Mouse (Mus musculus) kidney, postnatal 10 days (tissue): Measurements from ENCODE around the gene Lrp4.

Experiments
- DNase-seq: peaks from one replicate; pipeline ENCODE4 v3.0.0; 2021; ENCODE audit warnings: mixed read lengths

Lrp4 gene

GRCm38 (mm10) chr2:91457259-91457655, at the start of gene Lrp4:
Gene Lrp4, plus strand, starts transcription at chr2:91457511.
- DNase-seq = peak; percentile 88

GRCm38 (mm10) chr2:91408031-91408430, 49.3 kb upstream of the Lrp4 start:
- DNase-seq = no peak

- no peak for DNase-seq
Measured at GRCm38 (mm10) chr2:91411473-91411872, 45.8 kb upstream of the Lrp4 start.

GRCm38 (mm10) chr2:91412361-91412760, 45.0 kb upstream of the Lrp4 start:
- DNase-seq = peak; percentile 65

GRCm38 (mm10) chr2:91413811-91414210, 43.5 kb upstream of the Lrp4 start:
- no peak for DNase-seq

- no peak for DNase-seq
Measured at GRCm38 (mm10) chr2:91421641-91422040, 35.7 kb upstream of the Lrp4 start.

GRCm38 (mm10) chr2:91424061-91424720, 33.1 kb upstream of the Lrp4 start:
- no peak for DNase-seq

GRCm38 (mm10) chr2:91426321-91426720, 31.0 kb upstream of the Lrp4 start:
- DNase-seq = no peak

GRCm38 (mm10) chr2:91429146-91429545, 28.2 kb upstream of the Lrp4 start:
- DNase-seq = no peak

GRCm38 (mm10) chr2:91429915-91430599, 27.3 kb upstream of the Lrp4 start:
- no peak for DNase-seq

GRCm38 (mm10) chr2:91430600-91430919, 26.8 kb upstream of the Lrp4 start:
- DNase-seq = no peak

GRCm38 (mm10) chr2:91436713-91437112, 20.6 kb upstream of the Lrp4 start:
- DNase-seq = no peak

GRCm38 (mm10) chr2:91437116-91437815, 20.0 kb upstream of the Lrp4 start:
- DNase-seq = no peak

GRCm38 (mm10) chr2:91439271-91439670, 18.0 kb upstream of the Lrp4 start:
- DNase-seq = peak; percentile 18

GRCm38 (mm10) chr2:91439876-91440275, 17.4 kb upstream of the Lrp4 start:
- no peak for DNase-seq

GRCm38 (mm10) chr2:91440686-91441085, 16.6 kb upstream of the Lrp4 start:
- DNase-seq = no peak

GRCm38 (mm10) chr2:91441715-91442114, 15.6 kb upstream of the Lrp4 start:
- no peak for DNase-seq

- DNase-seq = no peak
Measured at GRCm38 (mm10) chr2:91442241-91442640, 15.1 kb upstream of the Lrp4 start.

GRCm38 (mm10) chr2:91444286-91444892, 12.9 kb upstream of the Lrp4 start, which contains the start of gene 1110051M20Rik:
Gene 1110051M20Rik, minus strand, starts transcription at chr2:91444704.
- peak; percentile 93 for DNase-seq

GRCm38 (mm10) chr2:91449662-91450061, 7.6 kb upstream of the Lrp4 start:
- DNase-seq = no peak

GRCm38 (mm10) chr2:91450316-91450715, 7.0 kb upstream of the Lrp4 start:
- no peak for DNase-seq

GRCm38 (mm10) chr2:91452658-91453057, 4.7 kb upstream of the Lrp4 start:
- no peak for DNase-seq

- no peak for DNase-seq
Measured at GRCm38 (mm10) chr2:91453231-91454075, 3.9 kb upstream of the Lrp4 start.
